Mouse (Mus musculus) liver, postnatal 0 days (tissue): ENCODE measurements around the gene Dnah12. TPM values are rescaled to one million over a fixed set of nuclear protein-coding genes. Genes with fewer than 3 reads are reported as not detected.
"Not testable (repeated sequence)": the region's sequence is repeated elsewhere in the genome, so short reads cannot be mapped to it uniquely, and the experiment has no call there.

Source experiments
- ATAC-seq: fragments of 200-750 bp; cut with Nextera tagmentation; 2 replicates; pipeline ENCODE4 v1.8.0; 2017; ENCODE audit warnings: mild to moderate bottlenecking, moderate library complexity
- DNase-seq: peaks from one replicate; pipeline ENCODE4 v3.0.0-alpha.2; 2016
- H3K27ac ChIP-seq: fragments of 300-500 bp; sonication (generic); 2 replicates; pipeline ENCODE4 v1.5.1; 2014; ENCODE audit warnings: antibody characterized with exemption, moderate library complexity, mild to moderate bottlenecking, low read depth
- H3K27me3 ChIP-seq: fragments of 300-500 bp; sonication (generic); 2 replicates; pipeline ENCODE4 v1.6.1; 2014; ENCODE audit warnings: low read length, control low read depth, mixed read lengths; ENCODE audit not compliant: insufficient read depth
- H3K36me3 ChIP-seq: fragments of 300-500 bp; sonication (generic); replicated peaks from 2 replicates; pipeline ENCODE4 v1.6.1; 2014; ENCODE audit warnings: mild to moderate bottlenecking, control low read depth, low read length, moderate library complexity, mixed read lengths; ENCODE audit not compliant: insufficient read depth
- H3K4me1 ChIP-seq: fragments of 300-500 bp; sonication (generic); 2 replicates; pipeline ENCODE4 v1.6.1; 2014; ENCODE audit warnings: antibody characterized with exemption, mild to moderate bottlenecking, control low read depth; ENCODE audit not compliant: insufficient read depth
- H3K4me2 ChIP-seq: fragments of 300-500 bp; sonication (generic); 2 replicates; pipeline ENCODE4 v1.6.1; 2014; ENCODE audit warnings: low read depth, mild to moderate bottlenecking, low read length, moderate library complexity, mixed read lengths
- H3K4me3 ChIP-seq: fragments of 300-500 bp; sonication (generic); 2 replicates; pipeline ENCODE4 v1.5.1; 2014; ENCODE audit warnings: low read depth, low read length
- H3K9ac ChIP-seq: fragments of 300-500 bp; sonication (generic); replicated peaks from 2 replicates; pipeline ENCODE4 v1.6.1; 2014; ENCODE audit warnings: mild to moderate bottlenecking, moderate library complexity
- H3K9me3 ChIP-seq: fragments of 300-500 bp; sonication (generic); 2 replicates; pipeline ENCODE4 v1.6.1; 2016; ENCODE audit warnings: mild to moderate bottlenecking, control low read depth, low read length, mixed read lengths
- CTCF ChIP-seq: sonication (generic); IDR thresholded peaks from 2 replicates; pipeline ENCODE4 v1.5.1; 2016; ENCODE audit warnings: antibody characterized with exemption, low read depth
- EP300 ChIP-seq: IDR thresholded peaks from 2 replicates; pipeline ENCODE4 v1.6.1; 2016; ENCODE audit warnings: antibody characterized with exemption, low read depth, mild to moderate bottlenecking
- WGBS: fragments of 180-500 bp; shearing (Covaris S2); extraction: QIAGEN DNeasy Blood & Tissue Kit; methylation state at CpG from one replicate; pipeline ENCODE4 v1.1.7; 2014; ENCODE audit not compliant: insufficient replicate concordance; 5-methylcytosine and 5-hydroxymethylcytosine counted together
- polyA plus RNA-seq: library from polyadenylated mRNA; unstranded; fragments of >200 nt; fragmentation: Nextera tagmentation; extraction: Ambion mirVana; gene quantifications from 2 replicates; pipeline ENCODE4 v1.2.1, GENCODE M21; 2015

Dnah12 gene
- polyA plus RNA-seq, 1 experiment from 2014 or later: 0.04 TPM

GRCm38 (mm10) chr14:26899490-26899889 is 206.4 kb downstream of the Dnah12 start:
- no peak overlapping the region for H3K4me2 ChIP-seq
- H3K36me3 ChIP-seq: no peaks in the 10 kb centered on the region
- no peaks in the 10 kb centered on the region for H3K9me3 ChIP-seq
- TF ChIP-seq EP300: no peak
- TF ChIP-seq CTCF: no peak
- H3K27me3 ChIP-seq: no peaks in the 10 kb centered on the region
- H3K4me3 ChIP-seq: no peak overlapping the region
- ATAC-seq (no peak), DNase-seq (no peak)
- no peak overlapping the region for H3K27ac ChIP-seq
- H3K9ac ChIP-seq: no peak overlapping the region
- H3K4me1 ChIP-seq: no peaks in the 10 kb centered on the region
- WGBS: 79% methylated on average over 2 of the region's 2 CpGs

GRCm38 (mm10) chr14:26900893-26901292 is 207.8 kb downstream of the Dnah12 start:
- Histone ChIP-seq H3K9me3 (no peaks in the 10 kb centered on the region), H3K36me3 (no peaks in the 10 kb centered on the region), H3K4me3 (no peak overlapping the region), H3K4me2 (no peak overlapping the region), H3K27ac (no peak overlapping the region), H3K4me1 (no peaks in the 10 kb centered on the region), H3K27me3 (no peaks in the 10 kb centered on the region), H3K9ac (no peak overlapping the region)
- WGBS: 80% methylated on average over 12 of the region's 12 CpGs
- DNase-seq (no peak), ATAC-seq (no peak)
- no peak for TF ChIP-seq CTCF
- no peak for TF ChIP-seq EP300

GRCm38 (mm10) chr14:26907401-26907800 is 214.3 kb downstream of the Dnah12 start:
- Histone ChIP-seq H3K4me1 (no peaks in the 10 kb centered on the region), H3K4me2 (no peak overlapping the region), H3K27me3 (no peaks in the 10 kb centered on the region), H3K36me3 (no peaks in the 10 kb centered on the region), H3K4me3 (no peak overlapping the region), H3K9me3 (no peaks in the 10 kb centered on the region), H3K27ac (no peak overlapping the region), H3K9ac (no peak overlapping the region)
- 83% methylated on average over 4 of the region's 4 CpGs for WGBS
- TF ChIP-seq CTCF (no peak), EP300 (no peak)
- no peak for ATAC-seq
- DNase-seq: no peak

- H3K27me3 ChIP-seq, DNase-seq, H3K4me2 ChIP-seq, ATAC-seq, H3K4me1 ChIP-seq, H3K9me3 ChIP-seq, H3K27ac ChIP-seq, H3K4me3 ChIP-seq, H3K9ac ChIP-seq, H3K36me3 ChIP-seq: not testable (repeated sequence)
- WGBS: 68% methylated on average over 9 of the region's 9 CpGs
Observed at GRCm38 (mm10) chr14:26910461-26910860, 217.4 kb downstream of the Dnah12 start.

- no peak for ATAC-seq
- no peak overlapping the region for H3K4me3 ChIP-seq
- no peak overlapping the region for H3K4me2 ChIP-seq
- no peaks in the 10 kb centered on the region for H3K36me3 ChIP-seq
- no peak for DNase-seq
- H3K27ac ChIP-seq: no peak overlapping the region
- H3K9ac ChIP-seq: no peak overlapping the region
- WGBS: 62% methylated on average over 6 of the region's 6 CpGs
- TF ChIP-seq EP300 (no peak), CTCF (no peak)
- H3K9me3 ChIP-seq: no peaks in the 10 kb centered on the region
- H3K4me1 ChIP-seq: no peaks in the 10 kb centered on the region
- no peaks in the 10 kb centered on the region for H3K27me3 ChIP-seq
Observed at GRCm38 (mm10) chr14:26911201-26911600, 218.1 kb downstream of the Dnah12 start.

GRCm38 (mm10) chr14:26911826-26912225 is 218.8 kb downstream of the Dnah12 start:
- 90% methylated on average over 13 of the region's 13 CpGs for WGBS
- Histone ChIP-seq H3K4me2 (no peak overlapping the region), H3K4me1 (no peaks in the 10 kb centered on the region), H3K9ac (no peak overlapping the region), H3K9me3 (no peaks in the 10 kb centered on the region), H3K27me3 (no peaks in the 10 kb centered on the region), H3K36me3 (no peaks in the 10 kb centered on the region), H3K27ac (no peak overlapping the region), H3K4me3 (no peak overlapping the region)
- DNase-seq (no peak), ATAC-seq (no peak)
- no peak for TF ChIP-seq CTCF

- Histone ChIP-seq H3K9ac (no peak overlapping the region), H3K36me3 (no peaks in the 10 kb centered on the region), H3K27ac (no peak overlapping the region), H3K4me1 (no peaks in the 10 kb centered on the region), H3K4me2 (no peak overlapping the region), H3K9me3 (no peaks in the 10 kb centered on the region), H3K4me3 (no peak overlapping the region), H3K27me3 (no peaks in the 10 kb centered on the region)
- no peak for DNase-seq
- 79% methylated on average over 9 of the region's 9 CpGs for WGBS
- TF ChIP-seq CTCF (no peak), EP300 (no peak)
- ATAC-seq: no peak
Observed at GRCm38 (mm10) chr14:26913681-26914268, 220.7 kb downstream of the Dnah12 start.
